Mouse (Mus musculus) E14TG2a.4 (cell line): ENCODE data around the gene BC049715.
A peak's percentile ranks its signal among the peaks of the same experiment; 100 is the strongest.

Experiments
- H3K27me3 ChIP-seq: 2 replicates; pipeline ENCODE4 v1.6.1; 2014; ENCODE audit warnings: low read length, control low read depth; ENCODE audit not compliant: insufficient read depth
- H3K36me3 ChIP-seq: 2 replicates; pipeline ENCODE4 v1.6.1; 2014; ENCODE audit warnings: low read length, control low read depth; ENCODE audit not compliant: insufficient read depth
- H3K4me1 ChIP-seq: replicated peaks from 2 replicates; pipeline ENCODE4 v1.6.1; 2014; ENCODE audit warnings: low read depth, low read length, control low read depth
- H3K4me3 ChIP-seq: replicated peaks from 2 replicates; pipeline ENCODE4 v1.5.1; 2014; ENCODE audit warnings: mild to moderate bottlenecking, low read length
- H3K9me3 ChIP-seq: 2 replicates; pipeline ENCODE4 v1.6.1; 2014; ENCODE audit warnings: low read length, control low read depth
- CTCF ChIP-seq: conservative IDR thresholded peaks from 2 replicates; pipeline ENCODE4 v1.5.1; 2014; ENCODE audit warnings: low read length
- NANOG ChIP-seq: IDR thresholded peaks from 2 replicates; pipeline ENCODE4 v1.6.1; 2014; ENCODE audit warnings: borderline replicate concordance, low read length, mixed read lengths
- POU5F1 ChIP-seq: IDR thresholded peaks from 2 replicates; pipeline ENCODE4 v1.6.1; 2014; ENCODE audit warnings: low read length, borderline replicate concordance

BC049715 gene

GRCm38 (mm10) chr6:136831712-136832111, 4.3 kb downstream of the BC049715 start:
- TF ChIP-seq POU5F1 (no peak), NANOG (no peak), CTCF (no peak)
- H3K9me3 ChIP-seq, result no peaks in the 10 kb centered on the region
- H3K4me3 ChIP-seq, result no peak overlapping the region
- no peaks in the 10 kb centered on the region for H3K36me3 ChIP-seq
- 0 out of 2 replicates have a peak, but pooled peaks cover 2% of the 10 kb centered on the region for H3K27me3 ChIP-seq
- peaks cover 4% of the 10 kb centered on the region for H3K4me1 ChIP-seq

GRCm38 (mm10) chr6:136835352-136835751, 7.9 kb downstream of the BC049715 start, which contains the start of gene Smco3:
Smco3 (minus strand) TSS chr6:136835452.
- H3K4me1 ChIP-seq, result no peaks in the 10 kb centered on the region
- H3K9me3 ChIP-seq, result no peaks in the 10 kb centered on the region
- H3K27me3 ChIP-seq, result 0 out of 2 replicates have a peak, but pooled peaks cover 2% of the 10 kb centered on the region
- TF ChIP-seq CTCF, result no peak
- TF ChIP-seq NANOG, result no peak
- TF ChIP-seq POU5F1, result no peak
- no peak within 1 kb of the TSS for H3K4me3 ChIP-seq
- H3K36me3 ChIP-seq, result no peaks in the 10 kb centered on the region

DNA sequence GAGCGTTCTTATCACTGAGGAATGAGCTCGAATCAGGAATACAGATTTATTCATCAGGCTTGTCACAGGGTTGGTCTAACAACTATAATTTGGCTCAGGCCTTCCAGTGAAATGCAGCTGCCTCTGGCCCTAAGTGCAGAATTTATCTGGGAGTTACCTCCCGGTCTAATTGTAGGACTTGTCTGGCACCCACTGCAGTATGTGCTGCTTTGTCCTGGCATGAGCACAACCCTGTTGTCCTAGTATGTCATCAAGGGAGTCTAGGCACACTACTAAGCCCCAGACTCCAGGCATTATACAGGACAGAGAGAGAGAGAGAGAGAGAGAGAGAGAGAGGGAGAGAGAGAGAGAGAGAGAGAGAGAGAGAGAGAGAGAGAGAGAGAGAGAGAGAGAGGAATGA, 9.9 kb downstream of the BC049715 start:
- Histone ChIP-seq H3K4me1 (peaks cover 2% of the 10 kb centered on the region), H3K9me3 (no peaks in the 10 kb centered on the region), H3K36me3 (no peaks in the 10 kb centered on the region), H3K27me3 (0 out of 2 replicates have a peak, but pooled peaks cover 2% of the 10 kb centered on the region), H3K4me3 (no peak overlapping the region)
- TF ChIP-seq CTCF, result no peak
- no peak for TF ChIP-seq POU5F1
- no peak for TF ChIP-seq NANOG

DNA sequence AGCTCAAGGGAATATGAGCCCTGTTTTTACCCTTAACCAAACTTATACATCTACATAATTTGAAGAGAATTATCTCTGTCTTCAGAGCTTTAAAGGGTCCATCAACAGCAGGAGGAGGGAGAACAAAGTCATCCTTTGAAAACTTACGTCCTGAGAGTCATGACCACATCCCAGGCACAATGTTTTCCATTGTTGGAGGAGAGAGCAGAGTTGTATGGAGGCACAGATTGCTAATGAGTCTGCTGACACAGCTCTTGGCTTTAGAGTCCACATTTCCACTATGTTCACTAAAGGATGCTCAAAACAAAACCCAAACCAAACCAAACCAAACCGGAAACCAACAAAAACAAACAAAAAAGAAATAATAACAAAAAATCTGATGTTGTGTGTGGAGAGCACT, 17.5 kb downstream of the BC049715 start:
- no peak overlapping the region for H3K4me3 ChIP-seq
- no peaks in the 10 kb centered on the region for H3K27me3 ChIP-seq
- H3K36me3 ChIP-seq, result no peaks in the 10 kb centered on the region
- TF ChIP-seq NANOG, result no peak
- no peak for TF ChIP-seq POU5F1
- TF ChIP-seq CTCF, result no peak
- peaks cover 6% of the 10 kb centered on the region for H3K4me1 ChIP-seq
- no peaks in the 10 kb centered on the region for H3K9me3 ChIP-seq

- H3K4me1 ChIP-seq, result peaks cover 6% of the 10 kb centered on the region
- H3K36me3 ChIP-seq, result no peaks in the 10 kb centered on the region
- TF ChIP-seq NANOG (no peak), CTCF (no peak)
These were observed 18.5 kb downstream of the BC049715 start for GRCm38 (mm10) chr6:136845706-136846480.

DNA sequence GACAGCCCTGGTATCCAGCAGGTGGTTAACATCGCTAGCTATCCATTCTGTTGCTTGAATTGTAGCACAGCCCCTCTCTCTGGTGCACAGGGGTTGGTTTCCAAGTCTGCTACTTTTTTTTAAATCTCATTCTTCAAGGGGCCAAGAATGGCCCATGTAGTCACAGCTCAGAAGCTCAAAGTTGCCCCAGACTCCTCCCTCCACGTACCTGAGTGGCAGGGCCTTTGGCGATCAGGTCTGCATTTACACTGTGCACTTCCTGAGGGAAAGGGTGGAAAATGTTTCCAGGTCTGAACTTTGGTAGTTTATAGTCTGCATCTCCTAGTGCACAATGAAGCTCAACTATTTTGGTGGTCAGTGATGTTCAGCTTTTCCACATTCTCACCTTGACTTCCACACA, 19.8 kb downstream of the BC049715 start:
- no peak for TF ChIP-seq POU5F1
- no peak for TF ChIP-seq NANOG
- no peak for TF ChIP-seq CTCF
- H3K27me3 ChIP-seq, result no peaks in the 10 kb centered on the region
- H3K9me3 ChIP-seq, result no peaks in the 10 kb centered on the region
- no peaks in the 10 kb centered on the region for H3K36me3 ChIP-seq
- H3K4me3 ChIP-seq, result no peak overlapping the region
- H3K4me1 ChIP-seq, result peaks cover 5% of the 10 kb centered on the region

More at GRCm38 (mm10) chr6:136845706-136846480, 18.5 kb downstream of the BC049715 start:
- Histone ChIP-seq H3K9me3 (no peaks in the 10 kb centered on the region), H3K27me3 (no peaks in the 10 kb centered on the region), H3K4me3 (no peak overlapping the region)

GRCm38 (mm10) chr6:136847790-136848189, 20.4 kb downstream of the BC049715 start:
- H3K27me3 ChIP-seq, result no peaks in the 10 kb centered on the region
- TF ChIP-seq NANOG (no peak), CTCF (peak; percentile 71)
- no peak overlapping the region for H3K4me3 ChIP-seq
- no peaks in the 10 kb centered on the region for H3K9me3 ChIP-seq
- peaks cover 5% of the 10 kb centered on the region for H3K4me1 ChIP-seq
- H3K36me3 ChIP-seq, result no peaks in the 10 kb centered on the region

GRCm38 (mm10) chr6:136848399-136848798, 21.0 kb downstream of the BC049715 start:
- no peak for TF ChIP-seq POU5F1
- no peak for TF ChIP-seq NANOG
- TF ChIP-seq CTCF, result no peak
- Histone ChIP-seq H3K4me3 (no peak overlapping the region), H3K36me3 (no peaks in the 10 kb centered on the region), H3K9me3 (no peaks in the 10 kb centered on the region), H3K4me1 (peaks cover 6% of the 10 kb centered on the region), H3K27me3 (no peaks in the 10 kb centered on the region)

DNA sequence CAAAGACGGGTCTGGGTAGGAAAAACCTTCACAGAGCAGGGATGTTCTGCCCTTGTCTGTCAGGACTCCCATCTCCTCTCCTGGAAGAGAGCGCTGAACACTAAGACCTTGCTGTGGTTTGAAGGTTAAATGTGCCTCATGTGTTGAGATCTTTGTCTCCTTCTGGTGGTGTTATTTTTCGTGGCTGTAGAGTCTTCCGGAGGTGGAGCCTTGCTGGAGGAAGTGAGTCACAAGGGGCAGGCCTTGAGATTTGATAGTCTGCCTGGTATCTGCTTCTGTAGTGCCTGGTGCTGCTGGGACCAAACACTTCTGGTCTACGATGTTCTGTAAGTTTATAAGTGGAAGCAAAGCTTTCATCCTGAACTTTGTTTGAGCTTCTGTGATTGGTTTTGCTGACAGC, 21.5 kb downstream of the BC049715 start:
- TF ChIP-seq CTCF, result no peak
- TF ChIP-seq POU5F1, result no peak
- no peak for TF ChIP-seq NANOG
- H3K4me3 ChIP-seq, result no peak overlapping the region
- peaks cover 6% of the 10 kb centered on the region for H3K4me1 ChIP-seq
- H3K9me3 ChIP-seq, result no peaks in the 10 kb centered on the region
- H3K36me3 ChIP-seq, result no peaks in the 10 kb centered on the region
- no peaks in the 10 kb centered on the region for H3K27me3 ChIP-seq
